Mouse (Mus musculus) brain, embryonic 14.5 days (tissue): Measurements from ENCODE around the gene Cryzl1.

ENCODE experiments used
- CTCF ChIP-seq: fragments of 200-500 bp; IDR thresholded peaks from 2 replicates; pipeline ENCODE4 v1.5.1; 2012; ENCODE audit warnings: inconsistent platforms, mild to moderate bottlenecking, moderate library complexity, borderline replicate concordance; ENCODE audit not compliant: insufficient read depth, insufficient read length; ENCODE audit errors: extremely low read depth
- POLR2A ChIP-seq: fragments of 200-500 bp; IDR thresholded peaks from 2 replicates; pipeline ENCODE4 v1.6.1; 2012; ENCODE audit warnings: mild to moderate bottlenecking, inconsistent platforms, borderline replicate concordance; ENCODE audit not compliant: poor library complexity, insufficient read depth, insufficient read length, severe bottlenecking; ENCODE audit errors: extremely low read depth

- no peak for TF ChIP-seq POLR2A
- TF ChIP-seq CTCF: no peak
These were observed 88.6 kb downstream of the Cryzl1 start for GRCm38 (mm10) chr16:91640171-91640570.
